Comparison of ENCODE assay signal across 9 mouse cellular contexts in genomic region chr13:117567251-117567650, GRCm38 (mm10). TPM values are rescaled to one million over a fixed set of nuclear protein-coding genes. Genes with fewer than 3 reads are reported as not detected.
A peak's percentile ranks its signal among the peaks of the same experiment; 100 is the strongest.
DNase-seq lines count a peak whose midpoint lies in the region; ATAC-seq lines count a peak whose summit lies in the region.
"Had no signal": no experiment of that assay in that cellular context is flagged by ENCODE, and none has a peak within 500 bp of the region (broad histone marks: within the 10 kb centered on the region; RNA-seq: fewer than 3 reads in every experiment).

No protein-coding gene starts in this region.

- no peaks in the 10 kb centered on the region for H3K9me3 ChIP-seq in lung, embryonic 16.5 days (ENCODE audit: control insufficient read depth, low read length)
- no peaks in the 10 kb centered on the region for H3K9me3 ChIP-seq in kidney, embryonic 16.5 days (ENCODE audit: low read length)
- H3K9me3 ChIP-seq: liver, embryonic 13.5 days had no signal

- no peaks in the 10 kb centered on the region for H3K36me3 ChIP-seq in lung, embryonic 16.5 days (ENCODE audit: control insufficient read depth, insufficient read depth, low read length)
- no peaks in the 10 kb centered on the region for H3K36me3 ChIP-seq in kidney, embryonic 16.5 days (ENCODE audit: insufficient read depth, low read length)
- H3K36me3 ChIP-seq: liver, embryonic 13.5 days had no signal

- DNase-seq in cerebellum, adult 18-20 months = peak; percentile 22 to 32
- peak; percentile 78 to 90 for DNase-seq in layer of hippocampus, adult 18-20 months (ENCODE audit: low spot score in 2 of 2)
- no peak for DNase-seq in kidney, postnatal 10 days
- no peak for DNase-seq in MN1 (ENCODE audit: low spot score)
- no peak for DNase-seq in urinary bladder, postnatal 14 days (ENCODE audit: low spot score)
- DNase-seq: liver, embryonic 13.5 days had no signal

- peak; percentile 95 for ATAC-seq in frontal cortex, adult (ENCODE audit: low TSS enrichment)
- peak; percentile 98 for ATAC-seq in lung, embryonic 16.5 days (ENCODE audit: low read depth)
- no peak for ATAC-seq in kidney, embryonic 16.5 days (ENCODE audit: low FRiP score, low TSS enrichment)

- WGBS in lung, embryonic 16.5 days = 44% methylated on average over 8 of the region's 8 CpGs
- WGBS in kidney, embryonic 16.5 days = 77% methylated on average over 8 of the region's 8 CpGs

- no peak overlapping the region for H3K9ac ChIP-seq in lung, embryonic 16.5 days (ENCODE audit: low read length)
- no peak overlapping the region for H3K9ac ChIP-seq in kidney, embryonic 16.5 days (replicated peaks; ENCODE audit: low read length)
- H3K9ac ChIP-seq: liver, embryonic 13.5 days had no signal

- H3K4me2 ChIP-seq in lung, embryonic 16.5 days (ENCODE audit: low read depth, low read length) = peak overlapping the region; percentile 22
- no peak overlapping the region for H3K4me2 ChIP-seq in kidney, embryonic 16.5 days (replicated peaks; ENCODE audit: low read depth, low read length)
- H3K4me2 ChIP-seq: liver, embryonic 13.5 days had no signal

- no peaks in the 10 kb centered on the region for H3K4me1 ChIP-seq in lung, embryonic 16.5 days (replicated peaks; ENCODE audit: control insufficient read depth, insufficient read depth, low read length)
- H3K4me1 ChIP-seq in kidney, embryonic 16.5 days (ENCODE audit: insufficient read depth, low read length) = no peaks in the 10 kb centered on the region
- H3K4me1 ChIP-seq: liver, embryonic 13.5 days had no signal

- H3K27ac ChIP-seq in lung, embryonic 16.5 days (ENCODE audit: low read length) = peak overlapping the region; percentile 66
- no peak overlapping the region for H3K27ac ChIP-seq in kidney, embryonic 16.5 days (ENCODE audit: low read length)
- H3K27ac ChIP-seq: liver, embryonic 13.5 days had no signal

- H3K27me3 ChIP-seq in lung, embryonic 16.5 days (ENCODE audit: control insufficient read depth, insufficient read depth, low read depth, low read length) = no peaks in the 10 kb centered on the region
- H3K27me3 ChIP-seq in kidney, embryonic 16.5 days (ENCODE audit: insufficient read depth, low read length) = no peaks in the 10 kb centered on the region
- H3K27me3 ChIP-seq: liver, embryonic 13.5 days had no signal

- H3K4me3 ChIP-seq in lung, embryonic 16.5 days (ENCODE audit: low read length) = no peak overlapping the region
- H3K4me3 ChIP-seq in kidney, embryonic 16.5 days (ENCODE audit: low read length) = no peak overlapping the region
- H3K4me3 ChIP-seq: liver, embryonic 13.5 days had no signal

RNA-seq across cellular contexts. Expression of gene Hcn1, which starts 34.9 kb away (rescaled TPM):
- total RNA-seq in layer of hippocampus, adult 18-20 months (2021) = 10 to 100 TPM; 38.2 to 38.5 TPM
- 0.09 and 0.18 TPM in 2 replicates for polyA plus RNA-seq in lung, embryonic 16.5 days (2015; fragmentation: Nextera tagmentation; extraction: Ambion mirVana)
- polyA plus RNA-seq in kidney, embryonic 16.5 days (2015; fragmentation: Nextera tagmentation; extraction: Ambion mirVana) = 0.01 and 0.06 TPM in 2 replicates

Comparison
In these comparisons a context has a peak if more than half of its experiments do, and no peak if none do; other contexts are left out.
1. DNase-seq: peak in cerebellum, adult 18-20 months (2 of 2) and layer of hippocampus, adult 18-20 months (2 of 2); none in kidney, postnatal 10 days (single experiment), MN1 (single experiment) and urinary bladder, postnatal 14 days (single experiment).